Mouse (Mus musculus) lung, adult 2 months (tissue): ENCODE measurements around the gene Ajap1.

Experiments
- CTCF ChIP-seq: fragments of 200-500 bp; IDR thresholded peaks from 2 replicates; pipeline ENCODE4 v1.5.1; 2011; ENCODE audit warnings: mild to moderate bottlenecking, low read length, control low read depth; ENCODE audit not compliant: insufficient read depth
- POLR2A ChIP-seq: fragments of 200-500 bp; IDR thresholded peaks from 2 replicates; pipeline ENCODE4 v1.6.1; 2011; ENCODE audit warnings: low read depth, mild to moderate bottlenecking, control low read depth, low read length, borderline replicate concordance; ENCODE audit errors: extremely low read depth

GRCm38 (mm10) chr4:153435917-153436316 is 46.7 kb downstream of the Ajap1 start:
- TF ChIP-seq CTCF = no peak
- TF ChIP-seq POLR2A = no peak
